Mouse (Mus musculus) forebrain, embryonic 16.5 days (tissue): ENCODE data around the gene Cox10. TPM values are rescaled to one million over a fixed set of nuclear protein-coding genes. Genes with fewer than 3 reads are reported as not detected.

Experiments
- ATAC-seq: fragments of 200-750 bp; cut with Nextera tagmentation; 2 replicates; pipeline ENCODE4 v1.8.0; 2017; ENCODE audit warnings: mild to moderate bottlenecking, moderate library complexity
- H3K27ac ChIP-seq: fragments of 300-500 bp; sonication (generic); 2 replicates; pipeline ENCODE4 v1.5.1; 2014; ENCODE audit warnings: low read length, control low read depth
- H3K27me3 ChIP-seq: fragments of 300-500 bp; sonication (generic); replicated peaks from 2 replicates; pipeline ENCODE4 v1.6.1; 2014; ENCODE audit warnings: low read length; ENCODE audit not compliant: control insufficient read depth, insufficient read depth
- H3K36me3 ChIP-seq: fragments of 300-500 bp; sonication (generic); 2 replicates; pipeline ENCODE4 v1.6.1; 2014; ENCODE audit not compliant: control insufficient read depth, insufficient read depth
- H3K4me1 ChIP-seq: fragments of 300-500 bp; sonication (generic); replicated peaks from 2 replicates; pipeline ENCODE4 v1.6.1; 2014; ENCODE audit warnings: low read length; ENCODE audit not compliant: control insufficient read depth, insufficient read depth
- H3K4me2 ChIP-seq: fragments of 300-500 bp; sonication (generic); 2 replicates; pipeline ENCODE4 v1.6.1; 2014; ENCODE audit warnings: mild to moderate bottlenecking, low read length, control low read depth
- H3K4me3 ChIP-seq: fragments of 300-500 bp; sonication (generic); replicated peaks from 2 replicates; pipeline ENCODE4 v1.5.1; 2014; ENCODE audit warnings: mild to moderate bottlenecking, low read length, control low read depth
- H3K9ac ChIP-seq: fragments of 300-500 bp; sonication (generic); replicated peaks from 2 replicates; pipeline ENCODE4 v1.6.1; 2014; ENCODE audit warnings: low read depth, low read length, control low read depth
- H3K9me3 ChIP-seq: fragments of 300-500 bp; sonication (generic); 2 replicates; pipeline ENCODE4 v1.6.1; 2016; ENCODE audit warnings: low read length; ENCODE audit not compliant: control insufficient read depth
- WGBS: fragments of 180-500 bp; shearing (Covaris S2); extraction: QIAGEN DNeasy Blood & Tissue Kit; methylation state at CpG from one replicate; pipeline ENCODE4 v1.1.7; 2014; 5-methylcytosine and 5-hydroxymethylcytosine counted together
- polyA plus RNA-seq: library from polyadenylated mRNA; unstranded; fragments of >200 nt; fragmentation: Nextera tagmentation; extraction: Ambion mirVana; gene quantifications from 2 replicates; pipeline ENCODE4 v1.2.1, GENCODE M21; 2015

The Cox10 gene
- polyA plus RNA-seq, 1 experiment from 2014 or later = 24.6 TPM

DNA sequence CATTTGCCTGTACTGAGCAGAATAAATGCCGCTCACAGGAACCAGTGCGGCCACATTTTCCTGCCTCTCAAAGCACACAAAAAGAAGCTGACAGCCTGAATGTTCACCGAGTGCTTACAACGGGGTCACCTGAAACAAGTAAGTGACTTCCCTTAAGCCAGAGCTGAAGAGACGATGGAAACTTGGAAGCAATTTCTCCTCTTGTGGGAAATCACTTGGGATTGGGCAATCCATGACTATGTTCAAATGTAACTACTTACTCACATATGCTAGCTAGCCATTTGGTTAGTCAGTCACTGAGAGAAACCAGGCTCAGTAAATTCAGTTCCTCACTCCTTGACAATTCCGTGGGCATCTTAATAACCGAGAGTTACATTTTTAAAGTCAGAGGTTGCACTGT, 43.0 kb downstream of the Cox10 start:
- no peak for ATAC-seq
- Histone ChIP-seq H3K4me2 (no peak overlapping the region), H3K4me1 (no peaks in the 10 kb centered on the region), H3K4me3 (no peak overlapping the region), H3K27ac (no peak overlapping the region), H3K9ac (no peak overlapping the region), H3K9me3 (no peaks in the 10 kb centered on the region), H3K36me3 (no peaks in the 10 kb centered on the region), H3K27me3 (no peaks in the 10 kb centered on the region)
- 84% methylated on average over 7 of the region's 7 CpGs for WGBS

DNA sequence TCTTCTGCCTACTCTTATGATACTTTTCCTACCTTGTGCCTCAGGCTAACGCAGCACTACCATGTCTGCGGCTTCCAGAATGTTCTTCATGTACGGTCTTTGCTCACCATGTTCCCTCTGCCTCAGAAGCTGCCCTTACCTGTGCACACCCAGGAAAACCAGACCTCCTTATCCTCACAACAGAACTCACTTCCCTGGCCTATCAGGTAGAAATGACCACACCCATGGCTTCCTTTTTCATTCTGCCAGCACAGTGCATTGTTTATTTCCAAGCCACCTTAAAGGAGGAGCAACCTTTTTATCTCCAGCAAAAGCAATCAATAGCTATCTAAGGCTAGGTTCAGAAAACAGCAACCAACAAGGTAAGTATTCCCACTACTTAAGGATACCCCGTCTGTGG, 43.6 kb downstream of the Cox10 start:
- Histone ChIP-seq H3K9ac (no peak overlapping the region), H3K27ac (no peak overlapping the region), H3K4me3 (no peak overlapping the region), H3K36me3 (no peaks in the 10 kb centered on the region), H3K27me3 (no peaks in the 10 kb centered on the region), H3K4me1 (no peaks in the 10 kb centered on the region), H3K9me3 (no peaks in the 10 kb centered on the region), H3K4me2 (no peak overlapping the region)
- WGBS = 93% methylated on average over 4 of the region's 4 CpGs
- ATAC-seq = no peak

DNA sequence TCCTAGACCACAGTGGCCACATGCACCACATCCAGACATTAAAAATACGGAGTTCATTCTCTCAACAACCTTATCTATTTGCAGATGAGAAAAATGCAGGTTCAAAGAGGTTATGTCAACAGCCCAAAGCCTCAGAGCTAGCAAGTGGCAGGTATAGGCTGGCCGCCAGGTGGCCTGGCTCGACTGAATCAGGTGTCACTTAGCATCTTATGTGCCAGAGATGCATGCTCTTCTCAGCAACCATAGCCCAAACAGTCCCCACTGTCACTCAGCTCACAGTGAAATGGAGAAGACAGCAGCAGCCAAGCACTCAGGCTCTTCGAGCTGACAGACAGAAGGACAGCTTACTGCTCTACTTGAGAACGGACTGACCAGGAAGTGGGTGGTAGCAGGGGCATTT, 44.6 kb downstream of the Cox10 start:
- Histone ChIP-seq H3K36me3 (no peaks in the 10 kb centered on the region), H3K9me3 (no peaks in the 10 kb centered on the region), H3K27ac (no peak overlapping the region), H3K4me3 (no peak overlapping the region), H3K4me2 (no peak overlapping the region), H3K27me3 (no peaks in the 10 kb centered on the region), H3K9ac (no peak overlapping the region), H3K4me1 (no peaks in the 10 kb centered on the region)
- WGBS = 90% methylated on average over 5 of the region's 5 CpGs
- no peak for ATAC-seq

DNA sequence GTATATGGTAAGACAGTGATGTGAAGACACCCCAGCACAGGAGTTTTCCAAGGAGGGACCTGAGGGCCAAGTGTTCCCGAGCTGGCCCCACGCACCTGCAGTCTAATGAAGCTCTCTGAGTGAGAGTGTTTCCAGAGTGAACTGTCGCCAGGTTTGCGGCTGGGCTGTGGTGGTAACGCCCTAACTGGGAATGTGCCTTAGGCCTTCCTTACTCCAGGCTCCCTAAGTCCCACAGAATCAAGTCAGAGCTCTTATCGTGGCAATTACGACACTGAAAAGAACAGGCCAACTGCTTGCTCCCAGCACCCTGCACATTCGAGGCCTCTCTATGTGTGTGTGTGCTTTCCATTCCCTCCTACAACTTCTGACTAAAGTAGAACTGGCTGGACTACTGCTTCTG, 51.8 kb downstream of the Cox10 start:
- ATAC-seq = no peak
- Histone ChIP-seq H3K27ac (no peak overlapping the region), H3K4me2 (no peak overlapping the region), H3K27me3 (no peaks in the 10 kb centered on the region), H3K9ac (no peak overlapping the region), H3K36me3 (no peaks in the 10 kb centered on the region), H3K4me3 (no peak overlapping the region), H3K9me3 (no peaks in the 10 kb centered on the region), H3K4me1 (peaks cover 8% of the 10 kb centered on the region)
- 84% methylated on average over 8 of the region's 8 CpGs for WGBS

DNA sequence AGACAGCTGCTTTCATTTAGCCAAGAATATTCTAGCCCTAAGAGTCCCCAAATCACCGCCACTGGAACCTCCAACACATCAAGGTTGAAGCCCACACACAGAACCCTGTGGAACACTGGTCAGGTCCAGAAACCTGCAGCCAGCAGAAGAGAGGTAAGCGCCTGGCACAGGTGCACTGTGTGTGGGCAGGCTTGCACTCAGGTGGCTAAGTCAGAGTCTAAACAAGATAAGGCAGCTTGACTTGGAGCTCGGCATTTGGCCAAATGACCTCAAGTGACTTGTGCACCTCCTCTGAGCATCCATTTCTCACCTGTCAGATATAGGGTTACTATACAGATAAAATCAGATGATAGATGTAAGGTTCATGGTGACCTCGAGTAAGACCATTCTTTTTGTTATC, 53.4 kb downstream of the Cox10 start:
- Histone ChIP-seq H3K4me1 (peaks cover 9% of the 10 kb centered on the region), H3K4me2 (no peak overlapping the region), H3K36me3 (no peaks in the 10 kb centered on the region), H3K27me3 (no peaks in the 10 kb centered on the region), H3K9me3 (no peaks in the 10 kb centered on the region), H3K9ac (no peak overlapping the region), H3K27ac (no peak overlapping the region), H3K4me3 (no peak overlapping the region)
- no peak for ATAC-seq
- 91% methylated on average over 4 of the region's 4 CpGs for whole genome bisulfite sequencing

DNA sequence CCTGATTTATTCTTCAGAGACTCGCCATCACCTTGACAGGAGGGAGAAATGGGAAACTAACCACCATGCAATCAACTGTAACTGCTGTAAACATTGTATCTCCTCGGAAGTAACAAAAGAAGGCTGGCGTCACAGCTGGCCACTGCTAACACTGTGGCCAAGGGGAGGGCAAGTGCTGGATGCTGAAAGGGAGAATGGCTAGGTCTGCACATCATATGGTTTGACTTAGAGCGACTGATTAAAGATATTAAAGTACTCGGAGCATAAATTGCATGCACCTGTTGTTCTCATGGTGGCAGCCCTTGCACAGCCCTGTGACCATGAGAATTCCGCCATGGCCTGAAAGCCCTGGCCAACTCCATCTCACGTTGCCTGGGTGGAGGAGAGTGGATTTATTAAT, 54.7 kb downstream of the Cox10 start:
- H3K27ac ChIP-seq = no peak overlapping the region

DNA sequence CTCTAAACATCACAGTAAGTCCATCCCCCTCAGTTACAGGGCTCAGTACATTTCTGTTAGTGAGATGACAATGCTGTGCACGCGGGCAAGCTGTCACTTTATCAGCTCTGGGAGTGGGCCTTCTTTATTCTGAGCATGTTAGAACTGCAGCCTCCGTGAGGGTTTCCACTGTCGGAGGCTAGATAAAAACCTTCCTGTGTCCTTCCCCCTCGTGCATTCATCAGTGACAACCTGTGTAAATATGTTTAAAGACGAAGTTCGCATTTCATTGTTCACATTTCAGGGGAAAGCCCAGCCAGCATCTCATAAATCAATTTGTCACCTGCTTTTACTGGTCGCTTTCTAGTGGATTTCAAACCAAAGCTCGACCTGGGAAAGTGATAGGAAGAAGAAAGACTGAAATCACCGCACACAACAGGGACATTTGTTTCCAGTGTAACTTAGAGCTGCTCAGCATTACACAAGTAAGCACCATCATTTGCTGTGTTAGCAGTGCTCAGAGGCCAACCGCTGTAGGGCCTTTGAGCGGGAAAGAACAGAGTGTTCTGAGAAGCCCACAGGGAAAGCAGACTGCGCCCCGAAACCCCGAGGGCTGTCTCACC, 55.8 kb downstream of the Cox10 start:
- WGBS = 47% methylated on average over 15 of the region's 15 CpGs
- peak; percentile 40; the same call in 1 of the 2 replicates for ATAC-seq
- no peak overlapping the region for H3K4me2 ChIP-seq
- no peaks in the 10 kb centered on the region for H3K36me3 ChIP-seq
- no peak overlapping the region for H3K9ac ChIP-seq
- H3K4me3 ChIP-seq = no peak overlapping the region
- no peaks in the 10 kb centered on the region for H3K27me3 ChIP-seq
- peaks cover 9% of the 10 kb centered on the region for H3K4me1 ChIP-seq
- H3K27ac ChIP-seq = no peak overlapping the region
- H3K9me3 ChIP-seq = no peaks in the 10 kb centered on the region

More for the DNA sequence above, 54.7 kb downstream of the Cox10 start:
- H3K9ac ChIP-seq = no peak overlapping the region
- WGBS = 73% methylated on average over 7 of the region's 7 CpGs
- H3K4me1 ChIP-seq = peaks cover 9% of the 10 kb centered on the region
- H3K4me3 ChIP-seq = no peak overlapping the region
- no peak overlapping the region for H3K4me2 ChIP-seq
- ATAC-seq = no peak
- no peaks in the 10 kb centered on the region for H3K27me3 ChIP-seq
- H3K36me3 ChIP-seq = no peaks in the 10 kb centered on the region
- no peaks in the 10 kb centered on the region for H3K9me3 ChIP-seq

DNA sequence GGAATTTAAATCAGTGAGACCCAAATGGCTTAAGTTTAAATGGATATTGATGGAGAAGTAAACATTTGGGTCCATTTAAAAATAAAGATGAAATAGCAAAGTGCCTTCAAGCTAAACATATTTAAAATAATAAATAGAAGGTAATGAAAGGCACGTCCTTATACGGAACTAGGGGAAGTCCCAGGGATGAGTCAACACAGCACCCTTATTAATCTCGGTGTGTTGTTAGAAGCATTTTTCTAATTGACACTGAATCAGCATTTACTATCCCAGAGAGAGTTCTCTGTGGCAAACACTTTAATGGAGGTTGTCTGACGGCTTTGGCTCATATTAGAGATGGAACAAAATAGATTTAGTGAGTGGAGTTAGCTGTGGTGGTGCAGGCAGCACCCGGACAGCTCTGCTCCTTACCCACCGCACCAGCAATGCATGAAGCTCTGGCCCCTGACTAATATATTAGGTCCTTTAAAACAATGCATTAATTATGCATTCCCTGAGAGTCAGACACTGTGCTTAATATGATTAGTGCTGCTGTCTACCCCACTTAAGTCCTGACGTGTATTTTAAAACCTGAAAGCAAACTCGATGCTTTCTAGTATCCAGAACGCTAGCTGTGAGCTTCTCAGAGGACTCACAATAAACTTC, 56.7 kb downstream of the Cox10 start:
- ATAC-seq = no peak
- 23% methylated on average over 9 of the region's 9 CpGs for WGBS

DNA sequence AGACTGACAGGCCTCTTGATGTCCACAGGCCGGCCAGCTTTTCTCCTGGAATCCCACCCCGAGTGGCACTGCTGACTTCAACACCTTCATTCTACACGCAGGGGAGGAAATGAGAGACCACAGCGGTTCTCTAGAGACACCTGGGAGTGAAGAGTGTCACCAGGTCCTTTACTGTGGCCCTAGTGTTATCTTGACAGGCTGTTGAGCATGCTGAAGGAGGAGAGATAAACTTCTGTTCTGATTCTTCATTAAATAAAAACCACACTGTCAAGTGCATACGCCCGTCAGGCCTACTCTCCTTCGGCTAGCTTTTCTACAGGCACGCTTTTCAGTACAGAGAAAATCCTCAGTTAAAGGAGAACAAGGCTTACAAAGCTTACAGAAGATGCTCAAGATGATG, 60.0 kb downstream of the Cox10 start:
- no peaks in the 10 kb centered on the region for H3K36me3 ChIP-seq
- 94% methylated on average over 8 of the region's 8 CpGs for whole genome bisulfite sequencing
- H3K9me3 ChIP-seq = no peaks in the 10 kb centered on the region
- no peak overlapping the region for H3K4me2 ChIP-seq
- ATAC-seq = no peak
- H3K4me1 ChIP-seq = peaks cover 11% of the 10 kb centered on the region
- H3K27me3 ChIP-seq = no peaks in the 10 kb centered on the region
- no peak overlapping the region for H3K27ac ChIP-seq
- no peak overlapping the region for H3K9ac ChIP-seq
- no peak overlapping the region for H3K4me3 ChIP-seq

More for the DNA sequence above, 56.7 kb downstream of the Cox10 start:
- Histone ChIP-seq H3K36me3 (no peaks in the 10 kb centered on the region), H3K9ac (0 out of 2 replicates have a peak overlapping the region, but pooled peaks have one; percentile 17), H3K4me3 (no peak overlapping the region), H3K27me3 (no peaks in the 10 kb centered on the region), H3K9me3 (no peaks in the 10 kb centered on the region), H3K27ac (no peak overlapping the region), H3K4me2 (peak overlapping the region; percentile 23), H3K4me1 (peaks cover 11% of the 10 kb centered on the region)
